Mouse (Mus musculus): ENCODE measurements around the gene Cpne1. TPM values are rescaled to one million over a fixed set of nuclear protein-coding genes. Genes with fewer than 3 reads are reported as not detected.

The Cpne1 gene
- polyA plus RNA-seq, 1 experiment from 2014 or later = 23.2 TPM

Other genes with a start within 250 kb of the Cpne1 start
- 45.0 and 58.6 TPM in 2 replicates for gene Uqcc1, start 181.7 kb downstream of the Cpne1 start, polyA plus RNA-seq (2014; fragmentation: Nextera tagmentation; extraction: Ambion mirVana)
- not detected in 2 replicates for gene Gm15557, start 171.2 kb downstream of the Cpne1 start, polyA plus RNA-seq (2014; fragmentation: Nextera tagmentation; extraction: Ambion mirVana)
- gene Gdf5, start 166.6 kb downstream of the Cpne1 start, polyA plus RNA-seq (2014; fragmentation: Nextera tagmentation; extraction: Ambion mirVana) = 0.36 and 0.70 TPM in 2 replicates
- 10.6 and 12.8 TPM in 2 replicates for gene Cep250, start 155.5 kb downstream of the Cpne1 start, polyA plus RNA-seq (2014; fragmentation: Nextera tagmentation; extraction: Ambion mirVana)
- 1.5 and 1.7 TPM in 2 replicates for gene 6430550D23Rik, start 104.0 kb downstream of the Cpne1 start, polyA plus RNA-seq (2014; fragmentation: Nextera tagmentation; extraction: Ambion mirVana)
- 379 and 435 TPM in 2 replicates for gene Ergic3, start 103.9 kb downstream of the Cpne1 start, polyA plus RNA-seq (2014; fragmentation: Nextera tagmentation; extraction: Ambion mirVana)
- gene Fer1l4, start 59.0 kb downstream of the Cpne1 start, polyA plus RNA-seq (2014; fragmentation: Nextera tagmentation; extraction: Ambion mirVana) = 0.09 TPM in 1 of 2 replicates, not detected in the other
- gene Spag4, start 46.8 kb downstream of the Cpne1 start, polyA plus RNA-seq (2014; fragmentation: Nextera tagmentation; extraction: Ambion mirVana) = 4.7 and 6.0 TPM in 2 replicates
- gene Rbm12, start within 50 bp of the Cpne1 start, polyA plus RNA-seq (2014; fragmentation: Nextera tagmentation; extraction: Ambion mirVana) = 23.6 and 34.0 TPM in 2 replicates
- gene Gm28036, start 15.1 kb upstream of the Cpne1 start, polyA plus RNA-seq (2014; fragmentation: Nextera tagmentation; extraction: Ambion mirVana) = 5.8 and 19.2 TPM in 2 replicates
- gene Romo1, start 32.1 kb upstream of the Cpne1 start, polyA plus RNA-seq (2014; fragmentation: Nextera tagmentation; extraction: Ambion mirVana) = 413 and 563 TPM in 2 replicates
- 29.7 and 30.8 TPM in 2 replicates for gene Nfs1, start 32.2 kb upstream of the Cpne1 start, polyA plus RNA-seq (2014; fragmentation: Nextera tagmentation; extraction: Ambion mirVana)
- gene Rbm39, start 68.3 kb upstream of the Cpne1 start, polyA plus RNA-seq (2014; fragmentation: Nextera tagmentation; extraction: Ambion mirVana) = 484 and 514 TPM in 2 replicates
- 110 and 120 TPM in 2 replicates for gene Phf20, start 84.5 kb upstream of the Cpne1 start, polyA plus RNA-seq (2014; fragmentation: Nextera tagmentation; extraction: Ambion mirVana)
- 6.9 and 7.9 TPM in 2 replicates for gene Cnbd2, start 200.3 kb upstream of the Cpne1 start, polyA plus RNA-seq (2014; fragmentation: Nextera tagmentation; extraction: Ambion mirVana)
- gene Scand1, start 200.7 kb upstream of the Cpne1 start, polyA plus RNA-seq (2014; fragmentation: Nextera tagmentation; extraction: Ambion mirVana) = 93.3 and 102 TPM in 2 replicates